18 mouse cellular contexts compared by ENCODE assay signal in the genomic region with DNA sequence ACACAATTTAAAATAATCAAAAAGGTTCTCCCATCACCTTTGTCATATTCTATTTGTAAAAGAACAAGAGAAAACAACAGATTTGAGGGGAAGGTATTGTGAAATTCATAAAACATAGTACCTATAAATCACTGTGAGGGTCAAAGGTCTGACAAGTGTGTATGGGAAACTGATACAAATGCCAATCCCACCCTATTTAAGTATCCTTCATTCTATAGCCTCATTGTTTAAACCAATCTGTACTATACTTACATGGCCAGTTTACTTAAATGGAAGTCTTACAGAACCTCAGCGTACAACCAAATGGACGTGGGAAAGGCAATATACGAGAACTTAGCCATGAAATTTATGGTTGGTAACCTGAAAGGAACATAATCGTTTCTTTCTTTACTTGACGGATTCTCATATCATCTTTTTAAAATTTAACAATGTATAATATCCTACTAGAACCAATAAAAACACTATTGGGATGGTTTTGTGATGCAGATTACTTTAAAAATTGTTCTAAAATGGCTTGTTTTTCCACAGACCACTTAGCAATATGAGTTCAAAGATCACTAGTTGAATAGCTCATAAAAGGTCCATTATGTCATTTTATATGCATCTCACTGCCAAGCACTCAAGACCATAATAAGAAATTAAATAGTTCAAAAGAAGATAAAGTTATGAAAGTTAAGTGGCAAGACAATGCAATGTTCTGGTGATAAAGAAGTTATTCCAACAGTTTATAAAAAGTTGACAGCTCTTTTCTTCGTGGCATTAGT.
"Had no signal": no experiment of that assay in that cellular context is flagged by ENCODE, and none has a peak within 500 bp of the region (broad histone marks: within the 10 kb centered on the region; RNA-seq: fewer than 3 reads in every experiment).

No protein-coding gene starts in this region.

- H3K9ac ChIP-seq: lung, embryonic 14.5 days; midbrain, embryonic 13.5 days; midbrain, embryonic 15.5 days; neural tube, embryonic 13.5 days; neural tube, embryonic 15.5 days; stomach, embryonic 15.5 days had no signal

- H3K4me3 ChIP-seq: midbrain, embryonic 13.5 days; midbrain, embryonic 15.5 days; neural tube, embryonic 13.5 days; neural tube, embryonic 15.5 days; stomach, embryonic 15.5 days had no signal

- H3K4me1 ChIP-seq: midbrain, embryonic 13.5 days; midbrain, embryonic 15.5 days; neural tube, embryonic 13.5 days; neural tube, embryonic 15.5 days; stomach, embryonic 15.5 days had no signal

- H3K9me3 ChIP-seq: midbrain, embryonic 13.5 days; midbrain, embryonic 15.5 days; neural tube, embryonic 13.5 days; neural tube, embryonic 15.5 days; stomach, embryonic 15.5 days had no signal

- H3K4me2 ChIP-seq: lung, embryonic 14.5 days; midbrain, embryonic 11.5 days; midbrain, embryonic 13.5 days; midbrain, embryonic 15.5 days; neural tube, embryonic 13.5 days; neural tube, embryonic 15.5 days; stomach, embryonic 15.5 days had no signal

- ATAC-seq: midbrain, embryonic 13.5 days; midbrain, embryonic 15.5 days had no signal

- DNase-seq: lung, adult 18-20 months; lung, embryonic 14.5 days; lung, postnatal 10 days; lung, postnatal 4 days; retina, postnatal 1 day; right cerebral cortex, adult 18-20 months; right cerebral cortex, postnatal 25 days; right cerebral cortex, postnatal 4 days; thymus, adult 2 months; thymus, postnatal 25 days; thymus, postnatal 4 days had no signal

- H3K36me3 ChIP-seq: midbrain, embryonic 13.5 days; midbrain, embryonic 15.5 days; neural tube, embryonic 13.5 days; neural tube, embryonic 15.5 days; stomach, embryonic 15.5 days had no signal

- H3K27me3 ChIP-seq: midbrain, embryonic 13.5 days; midbrain, embryonic 15.5 days; neural tube, embryonic 13.5 days; neural tube, embryonic 15.5 days; stomach, embryonic 15.5 days had no signal

- H3K27ac ChIP-seq: midbrain, embryonic 13.5 days; midbrain, embryonic 15.5 days; neural tube, embryonic 13.5 days; neural tube, embryonic 15.5 days; stomach, embryonic 15.5 days; stomach, postnatal 0 days had no signal
